Mouse (Mus musculus) Patski (cell line): Measurements from ENCODE around the gene Chchd6. TPM values are rescaled to one million over a fixed set of nuclear protein-coding genes. Genes with fewer than 3 reads are reported as not detected.

Experiments
- ATAC-seq: fragments of 100-300 bp; one replicate; pipeline ENCODE4 v1.8.0; 2021
- CTCF ChIA-PET: fragments of 350-600 bp; sonication (Branson Sonifier 250); formaldehyde crosslinking; loops from one replicate; lab custom pipeline; 2022; ENCODE audit warnings: inconsistent platforms; lab: Charles Lee
- POLR2A ChIA-PET: fragments of 350-600 bp; sonication (Branson Sonifier 250); formaldehyde crosslinking; loops from one replicate; lab custom pipeline; 2022; ENCODE audit warnings: antibody characterized with exemption, inconsistent platforms; lab: Charles Lee
- DNase-seq: peaks from one replicate; pipeline ENCODE4 v3.0.0-alpha.2; 2011; ENCODE audit warnings: low read depth, low spot score
- H3K27me3 ChIP-seq: fragments of 371-371 bp; one replicate; pipeline ENCODE4 v1.5.1; 2021
- CTCF ChIP-seq: fragments of 100-300 bp; IDR thresholded peaks from one replicate; pipeline ENCODE4 v1.5.1; 2021
- in situ Hi-C: fragments of 300-500 bp; cut with MboI; formaldehyde crosslinking; loops from 3 replicates; pipeline ENCODE4 v1.11.1; 2018; ENCODE audit warnings: low pct_unique_long_range_greater_than_20kb, mixed read lengths
- polyA plus RNA-seq: library from polyadenylated mRNA; unstranded; gene quantifications from one replicate; pipeline ENCODE4 v1.2.3, GENCODE M21; 2021

Gene Chchd6
- polyA plus RNA-seq, 1 experiment from 2014 or later: 53.2 TPM

- ChIA-PET POLR2A (no interaction called here), CTCF (interaction anchor here (0.9 to 2.1 kb wide), 3 partner anchors 9 to 16 kb away, joined by 3 to 4 read pairs (median 4); no protein-coding TSS in a partner anchor)
- no peak for DNase-seq
- no peak for ATAC-seq
- in situ Hi-C loops: no loop called here
- H3K27me3 ChIP-seq: no peaks in the 10 kb centered on the region
- TF ChIP-seq CTCF: no peak
These were observed 32.1 kb downstream of the Chchd6 start for GRCm38 (mm10) chr6:89563381-89563780.

GRCm38 (mm10) chr6:89560826-89561225, 34.6 kb downstream of the Chchd6 start:
- in situ Hi-C loops: no loop called here
- ChIA-PET CTCF (interaction anchor here (0.8 kb wide), 1 partner anchor 175 kb away, joined by 3 read pairs; no protein-coding TSS in a partner anchor), POLR2A (no interaction called here)
- TF ChIP-seq CTCF: no peak
- H3K27me3 ChIP-seq: no peaks in the 10 kb centered on the region
- no peak for ATAC-seq
- DNase-seq: no peak

- POLR2A ChIA-PET: no interaction called here
- TF ChIP-seq CTCF: no peak
- in situ Hi-C loops: loop anchor here (5.0 to 10.0 kb wide), 3 partner anchors 323 to 625 kb away; no protein-coding TSS in a partner anchor
These were observed 37.8 kb downstream of the Chchd6 start for GRCm38 (mm10) chr6:89557654-89558053.

GRCm38 (mm10) chr6:89556566-89556965, 38.9 kb downstream of the Chchd6 start:
- ChIA-PET POLR2A (no interaction called here), CTCF (interaction anchor here (1.1 to 1.6 kb wide), 3 partner anchors 75 to 212 kb away, joined by 3 read pairs; no protein-coding TSS in a partner anchor)
- no peaks in the 10 kb centered on the region for H3K27me3 ChIP-seq
- DNase-seq (no peak), ATAC-seq (no peak)
- no peak for TF ChIP-seq CTCF
- in situ Hi-C loops: loop anchor here (5.0 to 10.0 kb wide), 3 partner anchors 322 to 624 kb away; no protein-coding TSS in a partner anchor

More at GRCm38 (mm10) chr6:89557654-89558053, 37.8 kb downstream of the Chchd6 start:
- DNase-seq (no peak), ATAC-seq (no peak)
- CTCF ChIA-PET: interaction anchor here (1.2 to 1.6 kb wide), 2 partner anchors 89 to 213 kb away, joined by 3 read pairs; no protein-coding TSS in a partner anchor
- H3K27me3 ChIP-seq: no peaks in the 10 kb centered on the region

GRCm38 (mm10) chr6:89555971-89556370, 39.5 kb downstream of the Chchd6 start:
- in situ Hi-C loops: loop anchor here (5.0 to 10.0 kb wide), 3 partner anchors 321 to 624 kb away; no protein-coding TSS in a partner anchor
- H3K27me3 ChIP-seq: no peaks in the 10 kb centered on the region
- ChIA-PET CTCF (interaction anchor here (0.9 to 2.6 kb wide), 2 partner anchors 21 to 193 kb away, joined by 3 to 9 read pairs; partner anchors contain the start of gene Plxna1), POLR2A (no interaction called here)
- no peak for TF ChIP-seq CTCF
- DNase-seq: no peak
- ATAC-seq: no peak

GRCm38 (mm10) chr6:89554029-89554428, 41.4 kb downstream of the Chchd6 start:
- ChIA-PET CTCF (interaction anchor here (0.6 to 2.8 kb wide), 12 partner anchors 9 to 629 kb away, joined by 3 to 9 read pairs (median 4); partner anchors contain the start of gene Plxna1), POLR2A (no interaction called here)
- TF ChIP-seq CTCF: no peak
- H3K27me3 ChIP-seq: no peaks in the 10 kb centered on the region
- ATAC-seq (no peak), DNase-seq (no peak)
- in situ Hi-C loops: loop anchor here (5.0 to 10.0 kb wide), 3 partner anchors 192 to 519 kb away; partner anchors contain the start of gene Plxna1

- no peaks in the 10 kb centered on the region for H3K27me3 ChIP-seq
- DNase-seq (peak; percentile 33), ATAC-seq (no peak)
- CTCF ChIA-PET: interaction anchor here (0.6 to 2.8 kb wide), 12 partner anchors 10 to 628 kb away, joined by 3 to 9 read pairs (median 4); partner anchors contain the start of gene Plxna1
- TF ChIP-seq CTCF: peak; percentile 95
- POLR2A ChIA-PET: no interaction called here
- in situ Hi-C loops: loop anchor here (5.0 to 10.0 kb wide), 3 partner anchors 191 to 518 kb away; partner anchors contain the start of gene Plxna1
These were observed 42.3 kb downstream of the Chchd6 start for GRCm38 (mm10) chr6:89553012-89553704.

GRCm38 (mm10) chr6:89552321-89553011, 43.0 kb downstream of the Chchd6 start:
- POLR2A ChIA-PET: interaction anchor here (1.0 kb wide), 1 partner anchor 15 kb away, joined by 3 read pairs; no protein-coding TSS in a partner anchor
- CTCF ChIA-PET: interaction anchor here (1.0 to 2.8 kb wide), 3 partner anchors 79 to 628 kb away, joined by 3 to 6 read pairs (median 4); no protein-coding TSS in a partner anchor
- in situ Hi-C loops: loop anchor here (5.0 to 10.0 kb wide), 3 partner anchors 190 to 518 kb away; partner anchors contain the start of gene Plxna1
- ATAC-seq: no peak
- H3K27me3 ChIP-seq: no peaks in the 10 kb centered on the region
- no peak for TF ChIP-seq CTCF
- no peak for DNase-seq

GRCm38 (mm10) chr6:89549157-89549556, 46.3 kb downstream of the Chchd6 start:
- ChIA-PET POLR2A (interaction anchor here (0.7 kb wide), 1 partner anchor 148 kb away, joined by 3 read pairs; no protein-coding TSS in a partner anchor), CTCF (interaction anchor here (1.2 to 2.3 kb wide), 2 partner anchors 10 to 186 kb away, joined by 4 to 8 read pairs; partner anchors contain the start of gene Plxna1)
- in situ Hi-C loops: no loop called here
- no peak for DNase-seq
- no peak for ATAC-seq
- H3K27me3 ChIP-seq: no peaks in the 10 kb centered on the region
- no peak for TF ChIP-seq CTCF

- in situ Hi-C loops: no loop called here
- POLR2A ChIA-PET: no interaction called here
These were observed 47.5 kb downstream of the Chchd6 start for GRCm38 (mm10) chr6:89547951-89548350.

More at GRCm38 (mm10) chr6:89547951-89548350, 47.5 kb downstream of the Chchd6 start:
- no peaks in the 10 kb centered on the region for H3K27me3 ChIP-seq
- CTCF ChIA-PET: interaction anchor here (1.6 kb wide), 1 partner anchor 15 kb away, joined by 4 read pairs; no protein-coding TSS in a partner anchor
- DNase-seq: no peak
- ATAC-seq: no peak
- no peak for TF ChIP-seq CTCF
